9 mouse cellular contexts compared by ENCODE assay signal in the genomic region with DNA sequence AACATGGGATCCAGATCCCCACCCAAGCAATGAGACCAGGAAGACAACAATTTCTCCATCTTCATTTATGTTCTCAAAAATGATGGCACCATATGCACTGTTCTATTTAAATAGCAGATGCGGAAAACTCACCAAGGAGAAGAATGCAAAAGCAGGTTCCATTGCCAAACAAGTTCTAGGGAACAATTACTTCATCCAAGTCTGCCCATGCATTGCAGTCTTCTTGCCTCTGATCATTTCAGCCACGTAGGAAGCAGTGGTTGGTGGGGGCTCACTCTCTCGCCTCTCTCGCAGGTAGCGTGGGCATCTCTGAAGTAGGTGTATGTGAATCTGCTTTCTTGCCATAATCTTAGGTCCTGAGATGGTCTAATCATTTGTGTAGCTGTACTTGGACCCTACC.
"Had no signal": no experiment of that assay in that cellular context is flagged by ENCODE, and none has a peak within 500 bp of the region (broad histone marks: within the 10 kb centered on the region; RNA-seq: fewer than 3 reads in every experiment).

No protein-coding gene starts in this region.

- ATAC-seq: intestine, postnatal 0 days; liver, embryonic 12.5 days had no signal

- DNase-seq: layer of hippocampus, adult 9-11 months; liver; lung, adult 18-20 months; lung, postnatal 10 days; lung, postnatal 36 days; midbrain, embryonic 14.5 days; thymus, postnatal 25 days had no signal
